22 mouse cellular contexts compared by ENCODE assay signal in genomic region chr15:26578500-26578899, GRCm38 (mm10).
DNase-seq lines count a peak whose midpoint lies in the region; ATAC-seq lines count a peak whose summit lies in the region.
"Had no signal": no experiment of that assay in that cellular context is flagged by ENCODE, and none has a peak within 500 bp of the region (broad histone marks: within the 10 kb centered on the region; RNA-seq: fewer than 3 reads in every experiment).

No protein-coding gene starts in this region.

- no peak overlapping the region for H3K27ac ChIP-seq in limb, embryonic 10.5 days

- DNase-seq in 416B (ENCODE audit: low read depth), result peak; percentile 11
- DNase-seq in limb, embryonic 10.5 days (ENCODE audit: low spot score), result no peak
- DNase-seq in left cerebral cortex, adult 9 months (ENCODE audit: low spot score in 2 of 2), result no peak
- no peak for DNase-seq in left cerebral cortex, adult 8-10 months (ENCODE audit: low spot score in 2 of 2)
- DNase-seq: adrenal gland, adult 2 months; adrenal gland, adult 8-10 months; adrenal gland, postnatal 10 days; adrenal gland, postnatal 14 days; adrenal gland, postnatal 25 days; adrenal gland, postnatal 36 days; B cell, adult 2 months; cerebellum, adult 11 months; cerebellum, adult 11-12 months; cerebellum, adult 18-20 months; cerebellum, adult 2 months had no signal

- H3K9me3 ChIP-seq in limb, embryonic 10.5 days (replicated peaks), result no peaks in the 10 kb centered on the region
- H3K9me3 ChIP-seq: G1E had no signal

- H3K36me3 ChIP-seq in limb, embryonic 10.5 days, result no peaks in the 10 kb centered on the region
- H3K36me3 ChIP-seq: G1E had no signal

- no peaks in the 10 kb centered on the region for H3K4me1 ChIP-seq in limb, embryonic 10.5 days

- H3K4me3 ChIP-seq in limb, embryonic 10.5 days, result no peak overlapping the region

- 95% methylated on average over 1 of the region's 1 CpGs for WGBS in limb, embryonic 10.5 days

- H3K27me3 ChIP-seq in limb, embryonic 10.5 days (ENCODE audit: low read depth, poor library complexity, severe bottlenecking), result no peaks in the 10 kb centered on the region
- H3K27me3 ChIP-seq: CH12.LX, Patski had no signal

- ATAC-seq in granulocyte monocyte progenitor cell, adult 5-6 weeks (replicated peaks; ENCODE audit: poor library complexity, severe bottlenecking), result peak; percentile 82
- ATAC-seq in megakaryocyte progenitor cell, adult 5-6 weeks (replicated peaks; ENCODE audit: poor library complexity), result peak; percentile 72
- ATAC-seq: activated CD4-positive, CD25-positive, alpha-beta regulatory T cell, adult 4 months; CD4-positive, CD25-positive, alpha-beta regulatory T cell, adult 4 months; Patski had no signal
